ENCODE assay signal across 21 mouse cellular contexts in genomic region chr4:134800693-134801092, GRCm38 (mm10). TPM values are rescaled to one million over a fixed set of nuclear protein-coding genes. Genes with fewer than 3 reads are reported as not detected.
A peak's percentile ranks its signal among the peaks of the same experiment; 100 is the strongest.
DNase-seq lines count a peak whose midpoint lies in the region; ATAC-seq and TF ChIP-seq lines count a peak whose summit lies in the region.
"Had no signal": no experiment of that assay in that cellular context is flagged by ENCODE, and none has a peak within 500 bp of the region (broad histone marks: within the 10 kb centered on the region; RNA-seq: fewer than 3 reads in every experiment).

No protein-coding gene starts in this region.

- ATAC-seq in hindbrain, embryonic 13.5 days (ENCODE audit: low FRiP score), result 0 out of 2 replicates have a peak, but pooled peaks have one; percentile 22
- no peak for ATAC-seq in hindbrain, embryonic 12.5 days (ENCODE audit: low FRiP score)
- peak; percentile 28; the same call in 1 of the 2 replicates for ATAC-seq in midbrain, postnatal 0 days (ENCODE audit: low FRiP score)
- ATAC-seq in midbrain, embryonic 15.5 days (replicated peaks), result no peak
- ATAC-seq: CD4-positive, CD25-positive, alpha-beta regulatory T cell, adult 4 months had no signal

- H3K4me1 ChIP-seq in hindbrain, embryonic 13.5 days (replicated peaks), result no peaks in the 10 kb centered on the region; the same call in none of the 2 replicates
- 0 out of 2 replicates have a peak, but pooled peaks cover 4% of the 10 kb centered on the region for H3K4me1 ChIP-seq in hindbrain, embryonic 12.5 days
- no peaks in the 10 kb centered on the region for H3K4me1 ChIP-seq in midbrain, postnatal 0 days (ENCODE audit: insufficient read depth, low read length)
- no peaks in the 10 kb centered on the region for H3K4me1 ChIP-seq in midbrain, embryonic 15.5 days
- H3K4me1 ChIP-seq: forebrain, embryonic 12.5 days had no signal

- no peak overlapping the region for H3K4me3 ChIP-seq in hindbrain, embryonic 13.5 days
- H3K4me3 ChIP-seq in hindbrain, embryonic 12.5 days, result no peak overlapping the region
- H3K4me3 ChIP-seq in midbrain, postnatal 0 days (ENCODE audit: low read depth, low read length), result no peak overlapping the region
- H3K4me3 ChIP-seq in midbrain, embryonic 15.5 days, result no peak overlapping the region
- H3K4me3 ChIP-seq: forebrain, embryonic 12.5 days; heart, embryonic 10.5 days had no signal

- no peaks in the 10 kb centered on the region for H3K27me3 ChIP-seq in hindbrain, embryonic 13.5 days
- H3K27me3 ChIP-seq in hindbrain, embryonic 12.5 days, result no peaks in the 10 kb centered on the region
- no peaks in the 10 kb centered on the region for H3K27me3 ChIP-seq in midbrain, postnatal 0 days (ENCODE audit: insufficient read depth, low read length)
- no peaks in the 10 kb centered on the region for H3K27me3 ChIP-seq in midbrain, embryonic 15.5 days (replicated peaks)
- H3K27me3 ChIP-seq: forebrain, embryonic 12.5 days had no signal

- TF ChIP-seq CTCF in midbrain, postnatal 0 days (IDR thresholded peaks at IDR 0.05), result no peak

- no peak overlapping the region for H3K9ac ChIP-seq in hindbrain, embryonic 13.5 days
- H3K9ac ChIP-seq in hindbrain, embryonic 12.5 days, result no peak overlapping the region
- no peak overlapping the region for H3K9ac ChIP-seq in midbrain, postnatal 0 days (replicated peaks; ENCODE audit: low read length, poor library complexity, severe bottlenecking)
- H3K9ac ChIP-seq in midbrain, embryonic 15.5 days, result no peak overlapping the region
- H3K9ac ChIP-seq: forebrain, embryonic 12.5 days; hindbrain, embryonic 14.5 days had no signal

- no peaks in the 10 kb centered on the region for H3K9me3 ChIP-seq in hindbrain, embryonic 13.5 days
- H3K9me3 ChIP-seq in hindbrain, embryonic 12.5 days (replicated peaks), result no peaks in the 10 kb centered on the region
- no peaks in the 10 kb centered on the region for H3K9me3 ChIP-seq in midbrain, postnatal 0 days (ENCODE audit: low read length)
- no peaks in the 10 kb centered on the region for H3K9me3 ChIP-seq in midbrain, embryonic 15.5 days
- H3K9me3 ChIP-seq: forebrain, embryonic 12.5 days; G1E; heart, embryonic 10.5 days had no signal

- H3K27ac ChIP-seq in hindbrain, embryonic 13.5 days, result no peak overlapping the region
- H3K27ac ChIP-seq in hindbrain, embryonic 12.5 days, result no peak overlapping the region
- no peak overlapping the region for H3K27ac ChIP-seq in midbrain, postnatal 0 days (ENCODE audit: low read depth, low read length)
- H3K27ac ChIP-seq in midbrain, embryonic 15.5 days, result no peak overlapping the region
- H3K27ac ChIP-seq: forebrain, embryonic 12.5 days; heart, embryonic 10.5 days; hindbrain, embryonic 14.5 days had no signal

- H3K36me3 ChIP-seq in hindbrain, embryonic 13.5 days, result peaks cover 56% of the 10 kb centered on the region
- peaks cover 53% of the 10 kb centered on the region for H3K36me3 ChIP-seq in hindbrain, embryonic 12.5 days
- peaks cover 45% of the 10 kb centered on the region for H3K36me3 ChIP-seq in midbrain, postnatal 0 days (ENCODE audit: insufficient read depth, low read length)
- H3K36me3 ChIP-seq in midbrain, embryonic 15.5 days (replicated peaks), result peaks cover 39% of the 10 kb centered on the region

- DNase-seq in adrenal gland, postnatal 10 days, result peak; percentile 2
- no peak for DNase-seq in adrenal gland, postnatal 4 days (ENCODE audit: low spot score in 2 of 2)
- DNase-seq in midbrain, postnatal 0 days (ENCODE audit: low spot score), result no peak
- DNase-seq in thymus, postnatal 0 days (ENCODE audit: low spot score), result no peak
- DNase-seq: adrenal gland, adult 8-10 months; B cell, adult 2 months; cerebellum, adult 18-20 months; cerebellum, adult 9-11 months; cerebellum, postnatal 36 days; gastrocnemius, postnatal 10 days; heart, adult 18-20 months; heart, postnatal 10 days; heart, postnatal 4 days had no signal

- 76% methylated on average over 10 of the region's 10 CpGs for WGBS in hindbrain, embryonic 13.5 days
- 68% methylated on average over 10 of the region's 10 CpGs for WGBS in hindbrain, embryonic 12.5 days
- 58% methylated on average over 10 of the region's 10 CpGs for WGBS in midbrain, postnatal 0 days
- WGBS in midbrain, embryonic 15.5 days, result 57% methylated on average over 10 of the region's 10 CpGs

- no peak overlapping the region for H3K4me2 ChIP-seq in hindbrain, embryonic 13.5 days
- no peak overlapping the region for H3K4me2 ChIP-seq in hindbrain, embryonic 12.5 days (replicated peaks)
- H3K4me2 ChIP-seq in midbrain, postnatal 0 days (ENCODE audit: low read depth, low read length, poor library complexity, severe bottlenecking), result no peak overlapping the region
- no peak overlapping the region for H3K4me2 ChIP-seq in midbrain, embryonic 15.5 days
- H3K4me2 ChIP-seq: forebrain, embryonic 12.5 days; hindbrain, embryonic 14.5 days had no signal

RNA-seq across cellular contexts. Expression of gene Ldlrap1, which starts 32.9 kb away (rescaled TPM):
- total RNA-seq in adrenal gland, postnatal 10 days (2021), result 10 to 100 TPM; 37.3 to 48.9 TPM
- total RNA-seq in adrenal gland, postnatal 4 days (2021), result 10 to 100 TPM; 39.1 to 44.7 TPM
- polyA plus RNA-seq in hindbrain, embryonic 13.5 days (2015; fragmentation: Nextera tagmentation; extraction: Ambion mirVana), result 2.9 and 4.1 TPM in 2 replicates
- 7.8 and 10.4 TPM in 2 replicates for polyA plus RNA-seq in hindbrain, embryonic 12.5 days (2016; fragmentation: Nextera tagmentation; extraction: Ambion mirVana)
- total RNA-seq in midbrain, postnatal 0 days (2014; rRNA removed), result 1.9 and 3.1 TPM in 2 replicates
- 1.9 and 2.5 TPM in 2 replicates for polyA plus RNA-seq in midbrain, postnatal 0 days (2015; fragmentation: Nextera tagmentation; extraction: Ambion mirVana)
- 2.7 and 3.0 TPM in 2 replicates for polyA plus RNA-seq in midbrain, embryonic 15.5 days (2015; fragmentation: Nextera tagmentation; extraction: Ambion mirVana)
- polyA plus RNA-seq in thymus, postnatal 0 days (2015; fragmentation: Nextera tagmentation; extraction: Ambion mirVana), result 16.1 and 16.6 TPM in 2 replicates

RNA-seq across cellular contexts. Expression of gene Maco1, which starts 52.5 kb away (rescaled TPM):
- 10 to 100 TPM; 33.3 to 34.5 TPM for total RNA-seq in adrenal gland, postnatal 10 days (2021)
- total RNA-seq in adrenal gland, postnatal 4 days (2021), result 10 to 100 TPM; 37.8 to 42.8 TPM
- 112 and 115 TPM in 2 replicates for polyA plus RNA-seq in hindbrain, embryonic 13.5 days (2015; fragmentation: Nextera tagmentation; extraction: Ambion mirVana)
- polyA plus RNA-seq in hindbrain, embryonic 12.5 days (2016; fragmentation: Nextera tagmentation; extraction: Ambion mirVana), result 89.8 and 97.9 TPM in 2 replicates
- 62.8 and 82.4 TPM in 2 replicates for total RNA-seq in midbrain, postnatal 0 days (2014; rRNA removed)
- 69.1 and 79.1 TPM in 2 replicates for polyA plus RNA-seq in midbrain, postnatal 0 days (2015; fragmentation: Nextera tagmentation; extraction: Ambion mirVana)
- polyA plus RNA-seq in midbrain, embryonic 15.5 days (2015; fragmentation: Nextera tagmentation; extraction: Ambion mirVana), result 97.2 and 106 TPM in 2 replicates
- polyA plus RNA-seq in thymus, postnatal 0 days (2015; fragmentation: Nextera tagmentation; extraction: Ambion mirVana), result 31.0 and 42.6 TPM in 2 replicates

Comparison
In these comparisons a context has a peak if more than half of its experiments do, and no peak if none do; other contexts are left out.
1. ATAC-seq: peak in hindbrain, embryonic 13.5 days (single experiment) and midbrain, postnatal 0 days (single experiment); none in hindbrain, embryonic 12.5 days (single experiment) and midbrain, embryonic 15.5 days (single experiment).